Mouse (Mus musculus) ZHBTc4 (cell line): ENCODE results near the gene Pigp.
A peak's percentile ranks its signal among the peaks of the same experiment; 100 is the strongest.
"Not testable (repeated sequence)": the region's sequence is repeated elsewhere in the genome, so short reads cannot be mapped to it uniquely, and the experiment has no call there.

Experiments
- DNase-seq: peaks from one replicate; pipeline ENCODE4 v3.0.0-alpha.2; 2011; ENCODE audit warnings: low read depth, low spot score

The Pigp gene

GRCm38 (mm10) chr16:94358091-94358490, 13.6 kb downstream of the Pigp start:
- DNase-seq: no peak

DNA sequence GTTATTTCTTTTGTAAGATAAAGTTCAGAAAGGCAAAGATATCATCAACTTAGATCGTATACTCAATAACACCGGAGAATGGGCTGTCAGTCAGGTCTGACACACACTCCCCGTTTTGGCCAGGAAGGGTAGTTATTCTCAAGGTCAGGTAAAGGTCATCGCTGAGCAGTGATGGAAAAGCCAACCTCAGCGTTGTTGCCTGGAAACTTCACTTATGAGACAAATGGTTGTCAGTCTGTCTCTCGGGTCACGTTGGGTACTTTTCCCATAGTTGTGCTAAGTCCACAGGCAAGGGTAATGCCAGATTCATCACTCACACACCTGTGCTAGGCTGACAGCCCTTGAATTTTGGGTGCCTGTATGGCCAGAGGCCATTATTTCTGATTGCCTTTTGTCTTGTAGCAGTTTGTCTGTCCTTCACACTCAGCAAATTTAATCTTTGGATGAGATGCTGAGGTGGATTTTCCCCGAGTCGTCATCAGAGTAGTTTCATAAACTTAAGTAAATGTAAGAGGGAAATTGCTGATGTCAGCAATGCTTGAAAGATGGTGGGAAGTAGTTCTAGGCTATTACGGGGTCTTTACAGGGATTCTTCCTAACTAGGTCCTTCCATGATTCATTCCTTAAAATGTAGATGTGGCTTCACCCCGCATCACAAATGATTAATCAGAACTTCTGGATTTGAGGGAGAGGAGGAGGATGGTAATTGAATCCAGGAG, 14.7 kb downstream of the Pigp start:
- no peak for DNase-seq

DNA sequence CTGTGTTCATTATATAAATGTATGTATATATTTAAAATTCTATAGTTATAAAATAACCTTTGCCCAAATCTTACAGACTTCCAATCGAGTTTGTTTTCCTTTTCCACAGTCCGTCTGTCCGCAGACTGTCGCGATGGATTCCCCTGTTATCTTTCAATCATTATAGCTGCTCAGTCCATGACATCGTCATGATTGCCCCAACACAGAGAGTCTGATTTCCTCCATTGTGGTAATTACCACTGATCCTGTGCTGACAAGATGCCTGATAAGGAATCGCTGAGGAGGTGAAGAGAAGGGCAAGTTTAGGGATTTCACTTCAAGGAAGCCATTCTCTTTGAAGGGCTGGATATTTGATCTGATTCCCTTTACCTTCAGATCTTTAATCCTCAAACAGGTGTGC, 15.6 kb downstream of the Pigp start:
- no peak for DNase-seq

GRCm38 (mm10) chr16:94354450-94354849, 17.2 kb downstream of the Pigp start:
- peak; percentile 29 for DNase-seq

DNA sequence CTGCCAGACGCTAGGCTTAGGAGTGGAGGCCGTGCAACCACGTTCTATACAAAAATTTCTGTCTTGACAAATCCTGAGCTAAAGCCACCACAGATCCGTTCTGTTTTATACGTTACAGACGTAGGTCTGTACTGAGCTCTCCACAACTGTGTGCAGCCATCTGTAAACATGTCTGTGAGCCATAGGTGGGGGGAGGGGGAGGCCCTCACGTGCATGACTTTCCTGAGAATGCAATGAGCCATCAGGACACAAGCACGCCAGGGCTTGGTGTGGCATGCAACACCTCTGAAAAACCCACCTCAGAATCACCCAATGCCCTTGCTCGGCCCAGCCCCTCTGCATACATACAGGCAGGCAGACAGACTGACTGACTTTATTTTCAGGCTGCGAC, 21.4 kb downstream of the Pigp start:
- DNase-seq: no peak

DNA sequence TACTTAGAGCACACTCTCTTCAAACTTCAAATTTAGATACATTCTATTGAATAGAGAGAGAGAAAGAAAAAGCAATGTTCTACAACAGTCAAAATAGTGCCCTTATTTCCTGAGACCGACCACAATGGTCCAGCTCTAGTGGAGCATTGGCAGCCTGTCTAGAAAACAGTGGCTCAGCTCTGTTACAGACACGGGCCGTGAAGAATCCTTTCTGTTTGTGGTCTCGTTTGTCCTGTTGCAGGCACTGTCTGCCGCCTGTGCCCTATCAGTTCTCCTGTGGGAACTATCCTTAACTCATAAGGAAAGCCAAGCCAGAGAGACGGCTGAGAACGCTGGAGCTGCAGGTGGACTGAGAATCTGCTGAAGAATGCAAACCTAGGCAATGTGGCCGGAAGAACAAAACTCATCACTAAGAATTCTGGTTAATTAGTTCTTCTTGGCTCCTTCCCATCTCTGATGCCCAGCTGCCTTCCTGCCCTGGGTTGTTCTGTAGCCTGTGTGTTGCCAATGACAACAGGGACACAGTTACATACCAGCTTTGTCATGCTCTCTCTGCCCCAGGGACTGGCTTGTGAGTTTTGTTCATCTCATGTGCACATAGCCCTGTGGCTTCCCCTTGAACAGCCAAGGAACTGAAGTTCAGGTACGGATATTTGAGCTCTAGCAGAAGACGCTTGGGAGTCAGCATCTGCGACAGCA, 21.9 kb downstream of the Pigp start:
- DNase-seq: no peak

- DNase-seq: no peak
These were observed 22.9 kb downstream of the Pigp start for GRCm38 (mm10) chr16:94348779-94349178.

DNA sequence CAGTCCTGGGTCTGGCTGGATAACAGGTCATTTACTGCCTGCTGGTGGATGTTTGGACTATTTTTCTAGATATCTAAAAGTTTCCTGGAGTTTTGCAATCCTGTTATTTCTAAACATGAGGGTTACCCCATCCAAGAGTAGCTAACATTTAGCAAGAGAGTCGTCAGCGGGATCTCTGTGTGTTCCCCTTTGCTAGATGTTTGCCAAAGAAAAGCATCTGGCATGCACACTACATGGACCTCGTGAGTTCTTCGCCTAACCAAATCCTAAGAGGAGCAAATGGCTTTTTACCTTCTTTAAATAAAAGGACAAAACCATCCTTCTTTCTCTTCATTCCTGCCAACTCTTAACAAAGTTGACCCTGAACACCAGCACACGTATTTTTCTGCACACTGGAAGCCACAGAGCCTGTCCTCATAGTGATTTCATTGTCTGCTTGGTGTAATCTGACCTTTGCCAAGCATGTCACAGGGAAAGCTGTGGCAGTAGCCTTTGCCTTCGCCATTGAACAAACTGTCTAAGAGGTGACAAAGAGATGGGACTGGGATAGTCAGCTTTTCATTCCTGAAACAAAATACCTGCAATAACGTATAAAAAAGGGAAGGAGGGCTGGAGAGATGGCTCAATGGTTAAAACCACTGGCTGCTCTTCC, 24.4 kb downstream of the Pigp start:
- DNase-seq: no peak

DNA sequence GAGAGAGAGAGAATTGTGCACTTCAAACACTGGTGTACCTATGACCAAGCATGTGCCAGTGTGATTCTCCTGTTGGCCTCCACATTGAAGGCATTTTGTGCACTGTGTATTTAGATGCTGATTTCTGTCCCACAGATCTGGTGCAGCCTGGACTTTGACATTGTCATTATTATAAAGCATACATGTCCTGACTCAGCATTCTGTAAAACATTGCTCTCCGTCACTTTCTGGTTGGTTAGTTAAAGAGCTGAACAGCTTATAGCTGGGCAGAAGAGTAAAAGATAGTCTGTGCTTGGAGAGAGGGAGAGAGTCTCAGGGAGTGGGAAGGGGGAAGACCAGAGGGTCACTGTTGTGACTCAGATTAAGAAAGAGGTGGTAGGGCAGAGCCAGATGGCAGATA, 25.9 kb downstream of the Pigp start:
- no peak for DNase-seq

DNA sequence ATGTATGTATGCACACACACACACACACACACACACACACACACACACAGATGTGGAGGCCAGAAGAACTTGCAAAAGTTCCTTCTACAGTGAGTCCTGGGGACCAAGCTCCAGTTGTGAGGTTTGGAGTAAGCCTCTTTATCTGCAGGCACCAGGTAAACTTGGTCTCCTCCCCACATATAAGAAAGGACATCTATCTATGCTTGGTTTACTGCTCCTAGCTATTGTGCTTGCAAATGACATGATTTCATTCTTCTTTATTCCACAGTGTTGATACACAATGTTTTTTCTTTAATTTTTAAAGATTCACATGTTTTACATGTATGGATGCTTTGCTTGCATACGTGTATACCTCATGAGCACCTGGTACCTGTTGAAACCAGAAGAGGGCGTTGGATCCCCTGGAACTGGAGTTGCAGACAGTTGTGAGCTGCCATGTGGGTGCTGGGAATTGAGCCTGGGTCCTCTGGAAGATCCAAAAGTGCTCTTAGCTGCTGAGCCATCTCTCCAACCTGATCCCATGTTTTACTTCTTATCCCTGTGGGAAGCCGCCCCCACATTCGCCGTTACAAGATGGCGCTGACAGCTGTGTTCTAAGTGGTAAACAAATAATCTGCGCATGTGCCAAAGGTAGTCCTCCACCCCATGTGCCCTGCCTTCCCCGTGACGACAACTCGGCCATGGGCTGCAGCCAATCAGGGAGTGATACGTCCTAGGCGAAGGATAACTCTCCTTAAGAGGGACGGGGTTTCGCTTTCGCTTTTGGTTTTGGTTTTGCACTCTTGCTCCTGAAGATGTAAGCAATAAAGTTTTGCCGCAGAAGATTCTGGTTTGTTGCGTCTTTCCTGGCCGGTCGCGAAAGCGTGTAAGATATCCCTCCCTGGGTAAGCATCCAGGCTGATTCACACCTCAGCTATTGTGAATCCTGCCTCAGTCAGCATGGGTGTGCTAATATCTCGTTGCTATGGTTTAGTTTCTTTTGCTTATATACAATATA, 32.2 kb downstream of the Pigp start:
- DNase-seq: not testable (repeated sequence)

DNA sequence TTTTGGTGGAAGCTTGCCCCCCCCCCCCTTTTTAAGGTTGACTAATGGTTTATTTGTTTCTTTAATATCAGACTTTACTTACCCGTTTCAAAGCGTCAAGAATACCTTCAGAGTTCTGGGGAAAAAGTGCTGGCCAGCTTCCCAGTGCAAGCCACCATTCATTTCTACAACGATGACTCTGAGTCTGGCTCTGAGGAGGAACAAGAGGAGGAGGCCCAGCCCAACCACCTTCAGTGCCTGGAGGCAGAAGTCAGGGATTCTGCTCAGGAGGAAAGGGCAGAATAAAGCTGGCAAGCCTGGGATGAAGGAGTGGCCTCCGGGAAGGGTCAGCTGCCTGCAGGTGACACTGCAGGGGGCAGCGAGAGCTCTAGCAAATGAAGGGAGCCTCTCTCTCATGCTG, 36.0 kb downstream of the Pigp start:
- DNase-seq: no peak

- DNase-seq: peak; percentile 81
These were observed 39.8 kb downstream of the Pigp start for GRCm38 (mm10) chr16:94331886-94332252.

DNA sequence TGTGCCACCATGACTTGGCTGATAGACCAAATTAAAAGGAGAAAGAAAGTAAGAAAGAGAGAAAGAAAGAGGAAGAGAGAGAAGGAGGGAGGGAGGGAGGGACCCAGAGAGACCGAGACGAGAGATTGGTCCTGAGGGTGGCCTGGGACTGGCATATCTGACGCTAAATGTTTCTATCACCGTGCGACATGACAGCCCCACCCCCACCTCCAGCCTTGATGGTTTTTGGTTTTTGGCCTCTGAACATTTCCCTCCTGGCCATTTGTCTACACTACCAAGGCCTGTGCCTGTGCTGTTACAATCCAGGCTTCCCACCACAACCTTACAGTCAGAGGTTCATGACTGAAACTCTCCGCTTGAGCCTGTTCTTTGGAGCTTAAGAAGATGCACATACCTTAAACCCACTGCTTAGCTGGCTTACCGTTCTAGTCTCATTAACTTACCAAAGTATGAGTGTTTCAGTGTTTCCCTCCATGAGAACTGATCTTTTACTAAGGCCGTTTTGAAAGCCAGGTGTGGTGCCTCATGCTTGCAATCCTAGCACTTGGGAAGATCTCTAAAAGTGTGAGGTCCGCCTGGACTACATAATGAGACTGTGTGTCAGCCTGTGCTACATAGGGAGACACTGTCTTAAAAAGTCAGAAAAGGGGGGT, 40.3 kb downstream of the Pigp start:
- DNase-seq: no peak

DNA sequence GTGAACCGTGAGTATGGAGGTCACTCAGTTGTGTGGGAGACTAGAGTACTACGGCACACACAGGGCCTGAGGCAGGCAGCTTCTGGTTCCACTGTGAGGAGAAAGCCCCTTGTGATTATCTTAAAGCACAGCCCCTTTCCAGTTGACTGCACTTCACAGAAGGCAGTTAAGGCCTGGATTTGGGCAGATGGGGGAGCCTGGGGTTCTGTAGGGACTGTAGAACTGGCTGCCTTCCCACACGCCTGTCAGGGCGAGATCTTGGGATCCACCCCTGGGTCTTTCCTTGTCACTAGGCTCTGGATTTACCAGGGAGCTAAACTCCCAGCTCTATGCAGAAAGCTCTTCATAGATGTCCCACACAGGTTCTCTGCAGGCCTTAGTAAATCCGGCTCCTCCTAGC, 41.2 kb downstream of the Pigp start:
- DNase-seq: no peak

DNA sequence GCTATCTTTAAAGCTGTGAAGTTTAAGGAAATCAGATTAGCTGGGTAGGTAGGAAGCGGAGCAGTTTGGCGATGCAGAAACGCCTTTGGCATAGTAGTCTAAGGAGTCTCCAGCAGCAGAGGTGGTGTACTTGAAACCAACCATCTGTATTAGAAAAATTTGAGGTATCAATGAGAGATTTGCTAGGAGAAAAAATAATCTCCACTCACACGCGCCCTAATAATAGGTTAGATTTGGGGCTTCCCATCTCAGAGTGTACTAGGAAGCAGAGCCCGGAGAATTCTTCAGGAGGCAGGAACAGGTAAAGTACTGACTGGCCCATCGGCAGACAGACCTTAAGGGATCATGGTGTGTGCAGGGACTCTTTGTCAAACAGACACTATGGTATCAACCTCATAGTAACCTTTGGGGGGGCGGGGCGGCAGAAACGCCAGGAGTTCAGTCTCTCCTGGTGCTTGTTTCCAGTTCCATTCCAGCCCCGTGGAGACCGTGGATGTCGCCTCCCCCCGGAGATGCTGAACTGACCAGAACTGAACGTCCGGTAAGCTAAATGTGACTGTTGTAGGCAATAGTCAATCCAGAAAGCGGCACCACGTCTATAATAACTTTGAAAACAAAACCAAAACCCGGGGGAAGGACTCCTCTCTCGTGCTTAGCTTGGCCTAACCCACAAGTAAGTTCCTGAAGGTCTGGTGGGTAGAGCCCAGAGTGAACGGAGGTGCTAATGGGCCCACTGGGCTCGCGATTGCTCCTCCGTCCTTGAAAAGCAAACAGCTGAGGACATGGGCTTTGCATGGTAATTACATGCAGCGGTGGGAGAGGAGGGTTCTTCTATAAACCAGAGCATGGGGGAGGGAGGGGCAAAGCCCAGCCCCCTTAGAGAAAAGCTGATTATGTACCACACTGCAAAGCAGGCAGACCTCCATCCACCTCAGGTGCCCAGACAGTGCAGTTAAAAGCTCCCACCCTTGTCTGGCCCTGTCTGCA, 42.5 kb downstream of the Pigp start:
- peak; percentile 20 for DNase-seq

GRCm38 (mm10) chr16:94327781-94328711, 43.6 kb downstream of the Pigp start, which contains the start of gene Ripply3:
Gene Ripply3 (plus strand): TSS chr16:94328420.
- DNase-seq: peak; percentile 68

DNA sequence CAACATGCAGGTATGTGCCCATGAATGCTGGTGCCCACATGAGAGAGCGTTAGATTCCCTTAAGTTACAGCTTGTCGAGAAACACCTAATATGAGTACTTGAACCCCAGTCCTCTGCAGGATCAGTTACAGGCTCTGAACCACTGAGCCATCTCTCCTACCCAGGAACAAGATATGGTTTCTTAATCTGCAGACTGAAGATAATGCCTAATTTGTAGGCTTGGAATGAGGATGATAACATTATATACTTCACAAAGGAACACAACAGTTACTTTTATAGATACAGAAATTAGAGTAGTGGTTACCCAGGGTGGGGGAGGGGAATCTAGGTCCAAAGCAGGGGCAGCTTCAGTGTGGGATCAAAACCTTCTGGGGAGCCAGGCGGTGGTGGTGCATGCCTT, 45.6 kb downstream of the Pigp start:
- DNase-seq: no peak

- DNase-seq: peak; percentile 31
These were observed 48.0 kb downstream of the Pigp start for GRCm38 (mm10) chr16:94323681-94324080.

GRCm38 (mm10) chr16:94320223-94320622, 51.4 kb downstream of the Pigp start:
- no peak for DNase-seq
